Mouse (Mus musculus) testis, adult 2 months (tissue): ENCODE results near the gene Prkag2.

Source experiments
- CTCF ChIP-seq: fragments of 200-500 bp; IDR thresholded peaks from 2 replicates; pipeline ENCODE4 v1.5.1; 2012; ENCODE audit warnings: low read depth, mild to moderate bottlenecking, inconsistent platforms, low read length, moderate library complexity; ENCODE audit not compliant: control insufficient read depth, insufficient read depth, insufficient replicate concordance
- POLR2A ChIP-seq: fragments of 200-500 bp; IDR thresholded peaks from 2 replicates; pipeline ENCODE4 v1.6.1; 2012; ENCODE audit warnings: low read depth, mild to moderate bottlenecking, inconsistent platforms, low read length, moderate library complexity; ENCODE audit not compliant: control insufficient read depth

GRCm38 (mm10) chr5:25101126-25101523 lies 683 bp upstream of the Prkag2 start:
- TF ChIP-seq CTCF (no peak), POLR2A (no peak)
